Mouse (Mus musculus) left cerebral cortex, postnatal 36 days (tissue): ENCODE measurements around the gene Tmem106a. TPM values are rescaled to one million over a fixed set of nuclear protein-coding genes. Genes with fewer than 3 reads are reported as not detected.
"Not testable (repeated sequence)": the region's sequence is repeated elsewhere in the genome, so short reads cannot be mapped to it uniquely, and the experiment has no call there.

Source experiments
- DNase-seq, 2 experiments: peaks; one replicate each; pipeline ENCODE4 v3.0.0; 2021 to 2022; ENCODE audit warnings: low spot score in 2 of 2, mixed read lengths in 1 of 2
- intact Hi-C: fragments of 180-260 bp; cut with DNase I; formaldehyde crosslinking; loops from one replicate; pipeline ENCODE4 v1.15.1; 2025
- total RNA-seq, 2 experiments: library from RNA; stranded (reverse); gene quantifications; 2 replicates each; pipeline ENCODE4 v1.2.3; 2021

The Tmem106a gene
- total RNA-seq, 2 experiments from 2014 or later: 1.2 to 1.6 TPM

- intact Hi-C loops: no loop called here
- peak; percentile 72 to 78 for DNase-seq
Observed at GRCm38 (mm10) chr11:101627857-101628559, 46.0 kb downstream of the Tmem106a start.

GRCm38 (mm10) chr11:101628733-101629417 lies 46.8 kb downstream of the Tmem106a start:
- intact Hi-C loops, DNase-seq: not testable (repeated sequence)

- intact Hi-C loops: no loop called here
- no peak for DNase-seq
Observed at GRCm38 (mm10) chr11:101635660-101636059, 53.6 kb downstream of the Tmem106a start.

- intact Hi-C loops: no loop called here
- DNase-seq: no peak
Observed at GRCm38 (mm10) chr11:101639761-101640160, 57.7 kb downstream of the Tmem106a start.

GRCm38 (mm10) chr11:101640857-101641709 lies 59.0 kb downstream of the Tmem106a start:
- peak; percentile 77 to 83 for DNase-seq
- intact Hi-C loops: not testable (repeated sequence)

Other genes with a start within 250 kb of the Tmem106a start
- not detected for gene G6pc, start 214.7 kb upstream of the Tmem106a start, total RNA-seq
- gene Aarsd1, start 164.6 kb upstream of the Tmem106a start, total RNA-seq: 10 to 100 TPM; 42.1 to 45.6 TPM
- gene Gm27029, start 157.4 kb upstream of the Tmem106a start, total RNA-seq: 1 to 10 TPM; 5.5 to 7.6 TPM
- 10 to 100 TPM; 32.7 to 40.6 TPM for gene Rundc1, start 157.2 kb upstream of the Tmem106a start, total RNA-seq
- gene Ptges3l, start 156.9 kb upstream of the Tmem106a start, total RNA-seq: 1 to 10 TPM; 3.3 to 4.7 TPM
- 10 to 100 TPM; 32.6 to 46.9 TPM for gene Rpl27, start 139.9 kb upstream of the Tmem106a start, total RNA-seq
- 1 to 10 TPM; 3.2 to 3.4 TPM for gene Ifi35, start 133.8 kb upstream of the Tmem106a start, total RNA-seq
- gene Rnd2, start 117.2 kb upstream of the Tmem106a start, total RNA-seq: 100 to 1,000 TPM; 139 to 164 TPM
- 10 to 100 TPM; 33.9 to 36.1 TPM for gene Vat1, start 116.0 kb upstream of the Tmem106a start, total RNA-seq
- 1 to 10 TPM in 1 of 2 experiments, under 1 TPM in 1; 0.96 to 1.0 TPM for gene Brca1, start 30.3 kb upstream of the Tmem106a start, total RNA-seq
- 100 to 1,000 TPM; 131 to 145 TPM for gene Nbr1, start 30.1 kb upstream of the Tmem106a start, total RNA-seq
- not detected for gene Gm11634, start 17.0 kb downstream of the Tmem106a start, total RNA-seq
- 1 to 10 TPM; 6.0 to 6.5 TPM for gene Rdm1, start 45.0 kb downstream of the Tmem106a start, total RNA-seq
- gene Arl4d, start 83.3 kb downstream of the Tmem106a start, total RNA-seq: 10 to 100 TPM; 18.3 to 38.8 TPM
- 10 to 100 TPM; 34.1 to 37.4 TPM for gene Dhx8, start 150.7 kb downstream of the Tmem106a start, total RNA-seq
- gene Etv4, start 203.1 kb downstream of the Tmem106a start, total RNA-seq: 10 to 100 TPM; 13.9 to 20.3 TPM